In the genomic region with DNA sequence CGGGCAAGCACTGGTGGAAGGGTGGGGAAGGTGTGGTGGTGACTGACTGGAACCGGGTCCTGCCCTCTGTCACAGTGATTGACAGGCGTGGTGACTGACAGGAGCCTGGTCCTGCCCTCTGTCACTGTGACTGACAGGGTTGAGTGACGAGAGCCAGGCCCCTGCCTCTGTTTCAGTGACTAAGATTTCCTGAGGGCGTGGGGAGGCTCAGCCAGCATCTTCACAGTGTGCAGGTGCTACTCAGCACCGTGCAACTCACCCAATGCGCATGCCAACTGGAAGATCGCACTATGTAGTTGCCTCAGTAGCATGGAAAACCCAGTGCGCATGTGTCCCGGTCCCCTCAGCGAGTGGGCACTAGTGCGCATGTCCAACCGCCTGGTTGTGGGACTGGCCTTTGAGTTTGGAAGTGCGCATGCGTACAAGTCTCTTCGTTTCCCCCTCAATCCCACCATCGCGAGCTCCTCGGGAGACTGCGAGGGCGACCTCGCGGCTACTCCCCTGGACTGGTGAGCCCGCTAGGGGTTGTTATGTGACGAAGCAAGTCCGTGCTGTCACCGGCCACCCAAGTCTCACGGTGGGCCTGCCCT, we compare ENCODE assay signal across 8 mouse cellular contexts. TPM values are rescaled to one million over a fixed set of nuclear protein-coding genes. Genes with fewer than 3 reads are reported as not detected.
A peak's percentile ranks its signal among the peaks of the same experiment; 100 is the strongest.
DNase-seq lines count a peak whose midpoint lies in the region; ATAC-seq lines count a peak whose summit lies in the region.

No protein-coding gene starts in this region.

- DNase-seq in 3T3-L1 (ENCODE audit: low read depth, low spot score) = peak; percentile 98
- peak; percentile 97 for DNase-seq in adrenal gland, postnatal 36 days
- DNase-seq in heart, adult 8-10 months (ENCODE audit: low spot score) = peak; percentile 96
- peak; percentile 84 to 92 for DNase-seq in monocyte, adult 2 months (ENCODE audit: low read depth in 1 of 2, low spot score in 2 of 2)
- DNase-seq in spleen, postnatal 36 days (ENCODE audit: low spot score in 2 of 2) = peak; percentile 95 to 96

- peak overlapping the region; percentile 95 for H3K27ac ChIP-seq in embryonic facial prominence, embryonic 15.5 days (replicated peaks)
- peak overlapping the region; percentile 91 for H3K27ac ChIP-seq in kidney, embryonic 14.5 days (ENCODE audit: low read depth, low read length)
- H3K27ac ChIP-seq in limb, embryonic 15.5 days = peak overlapping the region; percentile 97

- H3K9me3 ChIP-seq in embryonic facial prominence, embryonic 15.5 days (replicated peaks) = peaks cover 1% of the 10 kb centered on the region
- H3K9me3 ChIP-seq in kidney, embryonic 14.5 days (ENCODE audit: control insufficient read depth, low read length) = peaks cover 8% of the 10 kb centered on the region
- 0 out of 2 replicates have a peak, but pooled peaks cover 5% of the 10 kb centered on the region for H3K9me3 ChIP-seq in limb, embryonic 15.5 days

- peak overlapping the region; percentile 55 for H3K9ac ChIP-seq in embryonic facial prominence, embryonic 15.5 days
- peak overlapping the region; percentile 74 for H3K9ac ChIP-seq in kidney, embryonic 14.5 days (ENCODE audit: low read depth, low read length)
- H3K9ac ChIP-seq in limb, embryonic 15.5 days = peak overlapping the region; percentile 67

- H3K4me3 ChIP-seq in embryonic facial prominence, embryonic 15.5 days (replicated peaks) = peak overlapping the region; percentile 84
- H3K4me3 ChIP-seq in kidney, embryonic 14.5 days (ENCODE audit: low read length) = peak overlapping the region; percentile 82
- H3K4me3 ChIP-seq in limb, embryonic 15.5 days = peak overlapping the region; percentile 79

- peaks cover 13% of the 10 kb centered on the region; the same call in 1 of the 2 replicates for H3K36me3 ChIP-seq in embryonic facial prominence, embryonic 15.5 days
- no peaks in the 10 kb centered on the region for H3K36me3 ChIP-seq in kidney, embryonic 14.5 days (ENCODE audit: control insufficient read depth, insufficient read depth, low read length)
- H3K36me3 ChIP-seq in limb, embryonic 15.5 days = 0 out of 2 replicates have a peak, but pooled peaks cover 2% of the 10 kb centered on the region

- H3K4me1 ChIP-seq in embryonic facial prominence, embryonic 15.5 days = peaks cover 13% of the 10 kb centered on the region
- peaks cover 3% of the 10 kb centered on the region for H3K4me1 ChIP-seq in kidney, embryonic 14.5 days (ENCODE audit: control insufficient read depth, insufficient read depth, low read length)
- H3K4me1 ChIP-seq in limb, embryonic 15.5 days = peaks cover 16% of the 10 kb centered on the region

- ATAC-seq in embryonic facial prominence, embryonic 15.5 days (ENCODE audit: insufficient number of reproducible peaks, low FRiP score, low TSS enrichment, low read depth) = peak; percentile 89
- ATAC-seq in kidney, embryonic 14.5 days (ENCODE audit: low FRiP score, low TSS enrichment) = peak; percentile 96
- ATAC-seq in limb, embryonic 15.5 days (ENCODE audit: insufficient number of reproducible peaks, low FRiP score, low TSS enrichment, low read depth) = peak; percentile 91

- 1% methylated on average over 28 of the region's 28 CpGs for WGBS in embryonic facial prominence, embryonic 15.5 days
- 2% methylated on average over 28 of the region's 28 CpGs for WGBS in kidney, embryonic 14.5 days
- 2% methylated on average over 28 of the region's 28 CpGs for whole genome bisulfite sequencing in limb, embryonic 15.5 days

- peak overlapping the region; percentile 99 for H3K4me2 ChIP-seq in embryonic facial prominence, embryonic 15.5 days (replicated peaks)
- H3K4me2 ChIP-seq in kidney, embryonic 14.5 days (replicated peaks; ENCODE audit: low read depth, low read length) = peak overlapping the region; percentile 95
- H3K4me2 ChIP-seq in limb, embryonic 15.5 days = peak overlapping the region; percentile 98

- H3K27me3 ChIP-seq in embryonic facial prominence, embryonic 15.5 days = no peaks in the 10 kb centered on the region
- no peaks in the 10 kb centered on the region for H3K27me3 ChIP-seq in kidney, embryonic 14.5 days (ENCODE audit: control insufficient read depth, insufficient read depth, low read length)
- no peaks in the 10 kb centered on the region for H3K27me3 ChIP-seq in limb, embryonic 15.5 days

RNA-seq across cellular contexts. Expression of a gene that starts 18.7 kb away (rescaled TPM):
- not detected for total RNA-seq in adrenal gland, postnatal 36 days (2021)
- polyA plus RNA-seq in embryonic facial prominence, embryonic 15.5 days (2015; fragmentation: Nextera tagmentation; extraction: Ambion mirVana) = not detected in 2 replicates
- not detected for total RNA-seq in heart, adult 8-10 months (2022)
- not detected in 2 replicates for polyA plus RNA-seq in kidney, embryonic 14.5 days (2014; fragmentation: Nextera tagmentation; extraction: Ambion mirVana)
- polyA plus RNA-seq in limb, embryonic 15.5 days (2015; fragmentation: Nextera tagmentation; extraction: Ambion mirVana) = not detected in 2 replicates

RNA-seq across cellular contexts. Expression of a gene that starts 34.8 kb away (rescaled TPM):
- under 1 TPM in 1 of 2 experiments, not detected in 1; 0.16 TPM for total RNA-seq in adrenal gland, postnatal 36 days (2021)
- not detected in 2 replicates for polyA plus RNA-seq in embryonic facial prominence, embryonic 15.5 days (2015; fragmentation: Nextera tagmentation; extraction: Ambion mirVana)
- total RNA-seq in heart, adult 8-10 months (2022) = not detected
- polyA plus RNA-seq in kidney, embryonic 14.5 days (2014; fragmentation: Nextera tagmentation; extraction: Ambion mirVana) = 0.24 TPM in 1 of 2 replicates, not detected in the other
- polyA plus RNA-seq in limb, embryonic 15.5 days (2015; fragmentation: Nextera tagmentation; extraction: Ambion mirVana) = not detected in 2 replicates

RNA-seq across cellular contexts. Expression of a gene that starts 38.0 kb away (rescaled TPM):
- 10 to 100 TPM; 24.4 to 29.3 TPM for total RNA-seq in adrenal gland, postnatal 36 days (2021)
- 11.8 and 12.7 TPM in 2 replicates for polyA plus RNA-seq in embryonic facial prominence, embryonic 15.5 days (2015; fragmentation: Nextera tagmentation; extraction: Ambion mirVana)
- total RNA-seq in heart, adult 8-10 months (2022) = 10 to 100 TPM; 20.1 to 26.1 (median 21.2) TPM
- 15.3 and 17.6 TPM in 2 replicates for polyA plus RNA-seq in kidney, embryonic 14.5 days (2014; fragmentation: Nextera tagmentation; extraction: Ambion mirVana)
- 11.3 and 12.4 TPM in 2 replicates for polyA plus RNA-seq in limb, embryonic 15.5 days (2015; fragmentation: Nextera tagmentation; extraction: Ambion mirVana)

Comparison
In these comparisons a context has a peak if more than half of its experiments do, and no peak if none do; other contexts are left out.
1. Peak in every context shown above with its lines: DNase-seq, ATAC-seq, H3K4me3 ChIP-seq and H3K27ac ChIP-seq.